Mouse (Mus musculus): ENCODE results near the gene Kank2.

DNA sequence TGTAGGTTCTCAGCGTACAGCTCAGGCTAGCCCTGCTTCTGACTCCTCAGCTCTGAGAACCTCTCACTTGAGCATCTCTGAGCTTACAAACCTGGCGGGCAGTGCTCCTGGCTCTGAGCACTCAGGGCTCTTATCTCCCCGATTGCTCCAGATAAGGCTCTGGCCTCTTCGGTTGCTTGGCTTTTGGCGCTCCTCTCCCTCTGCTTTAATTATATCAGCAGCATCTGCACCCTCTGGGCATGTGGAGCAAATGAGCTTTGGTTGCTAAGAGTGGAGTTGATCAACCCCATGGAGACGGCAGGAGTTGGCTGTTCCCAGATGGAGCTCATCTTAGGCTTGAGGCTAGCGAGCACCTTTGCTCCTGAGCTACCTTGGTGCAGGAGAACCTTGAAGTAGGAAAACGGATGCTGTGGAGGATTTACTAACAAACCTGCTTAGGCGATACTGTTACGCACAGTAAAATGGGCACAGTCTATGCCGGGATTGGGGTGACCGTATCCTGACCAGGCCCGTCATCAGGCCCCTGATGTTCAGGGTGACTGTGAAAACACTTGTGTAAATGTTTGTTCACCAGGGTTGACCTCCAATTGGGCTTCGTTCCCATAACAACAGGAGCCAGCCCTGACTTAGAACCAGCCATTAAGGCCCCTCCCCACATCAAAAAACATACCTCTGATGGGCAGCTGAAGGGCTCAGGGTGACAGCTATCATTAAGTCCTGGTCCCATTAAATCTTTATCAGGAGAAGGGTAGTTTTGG is 72.1 kb downstream of the Kank2 start:
- TF ChIP-seq CTCF (IDR thresholded peaks at IDR 0.05; ENCODE audit: low read depth): no peak
- TF ChIP-seq EP300 (IDR thresholded peaks at IDR 0.05; ENCODE audit: low read depth): no peak
